Comparison of ENCODE assay signal across 9 mouse cellular contexts in the genomic region with DNA sequence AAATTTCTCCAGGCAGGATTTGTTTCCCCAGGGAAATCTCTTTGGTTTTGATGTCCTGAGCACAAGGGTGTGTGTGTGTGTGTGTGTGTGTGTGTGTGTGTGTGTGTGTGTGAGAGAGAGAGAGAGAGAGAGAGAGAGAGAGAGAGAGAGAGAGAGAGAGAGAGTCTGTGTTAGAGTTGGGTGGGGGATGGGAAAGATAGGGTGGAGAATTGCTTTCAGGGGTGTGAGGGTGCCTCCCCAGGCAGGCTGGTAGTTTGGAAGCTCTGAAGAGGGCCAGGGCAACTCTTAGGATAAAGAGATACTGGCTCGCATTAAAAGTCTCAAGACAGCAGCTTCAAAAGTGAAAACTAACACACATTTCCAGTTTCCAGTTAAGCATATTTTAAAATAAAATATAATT.
DNase-seq lines count a peak whose midpoint lies in the region; ATAC-seq and TF ChIP-seq lines count a peak whose summit lies in the region.
"Had no signal": no experiment of that assay in that cellular context is flagged by ENCODE, and none has a peak within 500 bp of the region (broad histone marks: within the 10 kb centered on the region; RNA-seq: fewer than 3 reads in every experiment).

No protein-coding gene starts in this region.

- 61% methylated on average over 1 of the region's 1 CpGs for WGBS in lung, postnatal 0 days
- WGBS in forebrain, embryonic 16.5 days, result 50% methylated on average over 1 of the region's 1 CpGs
- WGBS in limb, embryonic 14.5 days, result 10% methylated on average over 1 of the region's 1 CpGs
- WGBS in stomach, embryonic 16.5 days, result 45% methylated on average over 1 of the region's 1 CpGs

- DNase-seq in lung, postnatal 0 days (ENCODE audit: low spot score), result peak; percentile 47
- DNase-seq in lung, postnatal 25 days (ENCODE audit: low spot score), result no peak
- no peak for DNase-seq in limb, embryonic 14.5 days (ENCODE audit: low spot score)
- DNase-seq in ovary, postnatal 14 days (ENCODE audit: low spot score), result no peak
- no peak for DNase-seq in layer of hippocampus, postnatal 25 days (ENCODE audit: extremely low spot score in 1 of 2, low spot score in 1 of 2)
- DNase-seq: thymus, postnatal 14 days had no signal

- H3K9me3 ChIP-seq in lung, postnatal 0 days (ENCODE audit: low read length), result no peaks in the 10 kb centered on the region
- H3K9me3 ChIP-seq in forebrain, embryonic 16.5 days (ENCODE audit: control insufficient read depth, low read length), result no peaks in the 10 kb centered on the region
- H3K9me3 ChIP-seq in limb, embryonic 14.5 days (ENCODE audit: control insufficient read depth, low read length), result no peaks in the 10 kb centered on the region
- H3K9me3 ChIP-seq in stomach, embryonic 16.5 days (replicated peaks; ENCODE audit: control insufficient read depth, low read length), result no peaks in the 10 kb centered on the region

- no peaks in the 10 kb centered on the region for H3K27me3 ChIP-seq in lung, postnatal 0 days (replicated peaks; ENCODE audit: insufficient read depth, low read length)
- peaks cover 15% of the 10 kb centered on the region for H3K27me3 ChIP-seq in forebrain, embryonic 16.5 days (replicated peaks; ENCODE audit: control insufficient read depth, insufficient read depth, low read length)
- H3K27me3 ChIP-seq in limb, embryonic 14.5 days (ENCODE audit: control insufficient read depth, insufficient read depth, low read length), result no peaks in the 10 kb centered on the region
- H3K27me3 ChIP-seq in stomach, embryonic 16.5 days (ENCODE audit: control insufficient read depth, insufficient read depth, low read length), result no peaks in the 10 kb centered on the region

- no peak for ATAC-seq in lung, postnatal 0 days
- no peak for ATAC-seq in forebrain, embryonic 16.5 days
- ATAC-seq in limb, embryonic 14.5 days (ENCODE audit: low FRiP score, low read depth), result no peak
- ATAC-seq in stomach, embryonic 16.5 days (ENCODE audit: insufficient read depth, low FRiP score), result no peak; the same call in 1 of the 2 replicates
- ATAC-seq: activated CD4-positive, CD25-positive, alpha-beta regulatory T cell, adult 4 months had no signal

- H3K27ac ChIP-seq in lung, postnatal 0 days (ENCODE audit: low read length), result peak overlapping the region; percentile 91
- H3K27ac ChIP-seq in forebrain, embryonic 16.5 days (ENCODE audit: low read length), result no peak overlapping the region
- peak overlapping the region; percentile 99 for H3K27ac ChIP-seq in limb, embryonic 14.5 days (replicated peaks; ENCODE audit: low read depth, low read length)
- peak overlapping the region; percentile 98 for H3K27ac ChIP-seq in stomach, embryonic 16.5 days (ENCODE audit: low read length)

- peak overlapping the region; percentile 60 for H3K4me2 ChIP-seq in lung, postnatal 0 days (replicated peaks; ENCODE audit: low read depth, low read length)
- peak overlapping the region; percentile 74 for H3K4me2 ChIP-seq in forebrain, embryonic 16.5 days (ENCODE audit: low read length)
- H3K4me2 ChIP-seq in limb, embryonic 14.5 days (replicated peaks; ENCODE audit: low read depth, low read length, severe bottlenecking), result peak overlapping the region; percentile 90
- H3K4me2 ChIP-seq in stomach, embryonic 16.5 days (ENCODE audit: low read depth, low read length), result peak overlapping the region; percentile 88

- no peak for TF ChIP-seq EP300 in lung, postnatal 0 days (IDR thresholded peaks at IDR 0.05)

- no peak for TF ChIP-seq CTCF in lung, postnatal 0 days (IDR thresholded peaks at IDR 0.05)

- no peaks in the 10 kb centered on the region for H3K4me1 ChIP-seq in lung, postnatal 0 days (ENCODE audit: insufficient read depth, low read depth, low read length)
- peaks cover 13% of the 10 kb centered on the region for H3K4me1 ChIP-seq in forebrain, embryonic 16.5 days (replicated peaks; ENCODE audit: control insufficient read depth, insufficient read depth, low read length)
- H3K4me1 ChIP-seq in limb, embryonic 14.5 days (ENCODE audit: control insufficient read depth, insufficient read depth, low read length), result peaks cover 20% of the 10 kb centered on the region
- H3K4me1 ChIP-seq in stomach, embryonic 16.5 days (ENCODE audit: control insufficient read depth, insufficient read depth, low read length), result peaks cover 9% of the 10 kb centered on the region; the same call in 1 of the 2 replicates

- peak overlapping the region; percentile 80 for H3K9ac ChIP-seq in lung, postnatal 0 days (replicated peaks; ENCODE audit: low read depth)
- H3K9ac ChIP-seq in forebrain, embryonic 16.5 days (replicated peaks; ENCODE audit: low read depth, low read length), result no peak overlapping the region
- peak overlapping the region; percentile 90 for H3K9ac ChIP-seq in limb, embryonic 14.5 days (ENCODE audit: low read depth, low read length, severe bottlenecking)
- peak overlapping the region; percentile 93; the same call in 1 of the 2 replicates for H3K9ac ChIP-seq in stomach, embryonic 16.5 days (ENCODE audit: low read length)

- H3K4me3 ChIP-seq in lung, postnatal 0 days (ENCODE audit: low read depth, low read length), result peak overlapping the region; percentile 61
- no peak overlapping the region; the same call in 1 of the 2 replicates for H3K4me3 ChIP-seq in forebrain, embryonic 16.5 days (replicated peaks; ENCODE audit: low read length)
- H3K4me3 ChIP-seq in limb, embryonic 14.5 days (replicated peaks; ENCODE audit: low read length), result peak overlapping the region; percentile 66
- H3K4me3 ChIP-seq in stomach, embryonic 16.5 days (replicated peaks; ENCODE audit: low read length), result peak overlapping the region; percentile 79

- no peak for TF ChIP-seq POLR2A in limb, embryonic 14.5 days (IDR thresholded peaks at IDR 0.05; ENCODE audit: borderline replicate concordance, extremely low read depth, insufficient read depth, insufficient read length)

- H3K36me3 ChIP-seq in lung, postnatal 0 days (ENCODE audit: insufficient read depth, low read length), result no peaks in the 10 kb centered on the region
- H3K36me3 ChIP-seq in forebrain, embryonic 16.5 days (ENCODE audit: control insufficient read depth, insufficient read depth), result no peaks in the 10 kb centered on the region
- no peaks in the 10 kb centered on the region for H3K36me3 ChIP-seq in limb, embryonic 14.5 days (ENCODE audit: control insufficient read depth, insufficient read depth, low read length)
- H3K36me3 ChIP-seq in stomach, embryonic 16.5 days (ENCODE audit: control insufficient read depth, insufficient read depth, low read length), result no peaks in the 10 kb centered on the region
